Mouse (Mus musculus) lung, postnatal 10 days (tissue): ENCODE data around the gene Pum1.
"Not testable (repeated sequence)": the region's sequence is repeated elsewhere in the genome, so short reads cannot be mapped to it uniquely, and the experiment has no call there.

Experiments
- DNase-seq: peaks from one replicate; pipeline ENCODE4 v3.0.0; 2021

The Pum1 gene

DNA sequence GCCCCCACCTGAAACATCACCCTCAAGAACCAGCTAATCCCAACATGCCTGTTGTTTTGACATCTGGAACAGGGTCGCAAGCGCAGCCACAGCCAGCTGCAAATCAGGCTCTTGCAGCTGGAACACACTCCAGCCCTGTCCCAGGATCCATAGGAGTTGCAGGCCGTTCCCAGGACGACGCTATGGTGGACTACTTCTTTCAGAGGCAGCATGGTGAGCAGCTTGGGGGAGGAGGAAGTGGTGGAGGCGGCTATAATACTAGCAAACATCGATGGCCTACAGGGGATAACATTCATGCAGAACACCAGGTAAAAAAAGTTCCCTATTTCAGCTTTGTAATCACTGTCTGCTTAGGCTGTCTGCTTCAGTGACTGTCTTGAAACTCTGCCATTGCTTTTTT, 5.9 kb downstream of the Pum1 start:
- no peak for DNase-seq

DNA sequence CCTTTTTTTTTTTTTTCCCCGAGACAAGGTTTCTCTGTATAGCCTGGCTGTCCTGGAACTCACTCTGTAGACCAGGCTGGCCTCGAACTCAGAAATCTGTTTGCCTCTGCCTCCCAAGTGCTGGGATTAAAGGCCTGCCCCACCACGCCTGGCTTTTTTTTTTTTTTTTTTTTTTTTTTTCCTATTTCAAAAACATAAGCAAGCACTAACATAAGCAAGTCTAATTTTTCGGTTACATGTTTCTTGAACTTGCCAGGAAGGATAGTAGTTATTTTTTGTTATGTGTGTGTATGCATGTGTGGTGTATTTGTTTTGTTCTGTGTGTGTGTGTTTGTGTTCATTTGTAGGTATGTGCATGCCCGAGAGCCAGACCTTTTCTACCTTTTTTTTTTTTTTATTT, 6.9 kb downstream of the Pum1 start:
- DNase-seq, result not testable (repeated sequence)

DNA sequence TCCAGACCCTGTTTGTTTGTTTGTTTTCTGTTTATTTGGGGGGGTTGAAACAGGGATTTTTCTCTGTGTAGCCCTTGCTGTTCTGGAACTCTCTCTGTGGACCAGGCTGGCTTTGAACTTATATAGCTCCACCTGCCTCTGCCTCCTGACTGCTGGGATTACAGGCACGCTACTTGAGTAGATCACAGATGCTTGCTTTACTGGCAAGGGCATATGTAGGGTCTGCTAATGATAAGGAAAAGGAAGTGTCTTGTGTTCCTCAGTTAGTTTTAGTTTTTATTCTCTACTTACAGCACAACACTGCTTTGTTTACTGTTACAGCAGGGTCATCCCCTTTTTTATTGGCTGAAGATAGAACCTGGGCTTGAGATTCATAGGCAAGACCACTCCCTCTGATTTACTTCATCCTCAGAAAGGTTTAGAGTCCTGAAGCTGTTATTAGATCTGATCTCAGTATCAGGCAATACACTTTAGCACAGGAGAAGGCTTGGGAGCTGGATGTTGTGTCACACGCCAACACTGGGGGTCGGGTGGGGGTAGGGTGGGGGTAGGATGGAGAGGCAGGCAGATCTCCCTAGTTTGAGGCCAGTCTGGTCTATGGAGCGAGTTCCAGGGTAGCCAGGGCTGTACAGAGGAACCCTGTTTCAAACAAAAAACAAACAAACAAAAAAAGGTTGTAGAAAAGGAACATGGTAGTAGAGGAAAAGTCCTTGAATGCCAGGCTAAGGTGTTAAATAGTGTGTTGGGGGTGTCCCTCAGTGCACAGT, 8.1 kb downstream of the Pum1 start:
- no peak for DNase-seq

DNA sequence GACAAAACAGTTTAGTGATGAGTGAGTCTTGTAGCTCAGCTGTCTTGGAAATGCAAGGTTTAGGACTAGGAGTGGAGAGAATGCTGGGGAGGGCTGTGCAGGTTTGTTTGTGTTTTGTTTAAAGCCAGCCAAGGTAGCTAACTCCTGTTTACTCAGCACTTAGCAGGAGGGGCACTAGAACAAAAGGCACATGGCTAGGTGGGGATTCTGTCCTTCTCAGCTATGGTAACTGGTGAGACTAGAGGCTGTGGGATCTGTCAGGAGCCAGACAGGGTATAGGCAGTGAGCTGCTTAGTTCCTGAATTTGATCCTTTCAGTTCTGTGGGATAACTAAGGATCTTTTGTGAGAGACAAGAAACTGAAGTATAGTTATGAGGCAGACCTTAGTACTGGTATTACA, 9.0 kb downstream of the Pum1 start:
- peak; percentile 8 for DNase-seq

DNA sequence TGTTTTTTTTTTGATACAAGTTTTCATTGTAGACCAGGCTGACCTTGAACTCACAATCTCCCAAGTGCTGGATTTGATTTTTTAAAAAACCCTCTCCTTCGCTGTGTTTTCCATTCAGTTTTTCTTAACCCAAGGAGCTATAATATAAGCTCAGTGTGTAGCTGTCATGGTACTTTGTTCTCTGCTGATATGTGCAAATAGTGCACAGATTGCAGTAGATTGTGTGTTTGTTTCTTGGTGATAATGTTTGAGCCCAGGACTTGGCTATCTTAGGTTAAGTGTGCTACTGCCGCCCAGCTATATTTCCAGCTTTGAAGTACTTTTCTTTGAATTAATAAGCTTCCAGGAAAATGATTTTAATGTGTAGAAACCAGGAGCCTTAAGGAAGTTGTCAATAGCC, 13.6 kb downstream of the Pum1 start:
- no peak for DNase-seq

DNA sequence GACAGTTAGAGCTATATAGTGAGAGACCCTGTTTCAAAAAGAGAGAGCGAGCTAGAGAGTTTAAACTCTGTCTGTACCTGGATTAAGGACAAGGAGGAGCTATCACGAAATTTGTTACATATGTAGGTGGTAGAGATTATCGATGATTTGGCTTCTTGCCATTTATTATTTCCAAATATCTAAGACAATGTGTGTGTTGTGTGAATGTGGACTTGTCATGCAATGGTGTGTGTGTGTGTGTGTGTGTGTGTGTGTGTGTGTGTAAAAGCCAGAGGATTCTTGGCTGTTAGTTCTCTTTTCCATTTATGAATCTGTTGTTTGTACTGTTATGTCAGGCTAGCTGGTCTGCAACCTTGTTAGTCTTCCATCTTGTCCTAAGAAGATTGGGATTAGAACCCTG, 15.0 kb downstream of the Pum1 start:
- no peak for DNase-seq

DNA sequence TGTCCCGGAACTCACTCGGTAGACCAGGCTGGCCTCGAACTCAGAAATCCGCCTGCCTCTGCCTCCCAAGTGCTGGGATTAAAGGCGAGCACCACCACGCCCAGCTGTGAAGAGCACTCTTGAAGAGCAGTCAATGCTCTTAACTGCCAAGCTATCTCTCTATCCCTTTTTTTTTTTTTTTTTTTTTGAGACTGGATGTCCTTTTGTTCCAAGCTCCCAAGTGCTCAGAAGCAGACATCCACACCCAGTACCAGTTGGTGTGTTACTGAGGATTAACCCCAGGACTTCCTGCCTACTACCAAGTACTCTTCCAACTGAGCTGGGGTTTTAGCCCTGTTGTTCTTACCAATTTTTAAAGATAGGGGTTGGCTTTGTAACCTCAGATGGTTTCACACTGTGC, 17.6 kb downstream of the Pum1 start:
- DNase-seq, result no peak

DNA sequence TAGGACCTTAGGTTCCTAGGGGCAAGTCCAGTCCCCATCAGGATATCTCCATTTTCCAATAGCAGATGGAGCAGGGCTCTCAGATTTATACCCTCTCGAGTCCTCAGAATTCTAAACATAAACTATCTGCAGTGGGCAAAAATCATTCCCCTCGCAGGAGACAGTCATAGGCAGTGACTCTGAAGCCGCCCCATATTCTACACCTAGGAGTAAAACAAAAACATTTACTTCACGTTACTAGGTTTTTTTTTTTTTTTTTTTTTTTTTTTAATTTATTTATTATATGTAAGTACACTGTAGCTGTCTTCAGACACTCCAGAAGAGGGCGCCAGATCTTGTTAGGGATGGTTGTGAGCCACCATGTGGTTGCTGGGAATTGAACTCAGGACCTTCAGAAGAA, 19.9 kb downstream of the Pum1 start:
- not testable (repeated sequence) for DNase-seq

DNA sequence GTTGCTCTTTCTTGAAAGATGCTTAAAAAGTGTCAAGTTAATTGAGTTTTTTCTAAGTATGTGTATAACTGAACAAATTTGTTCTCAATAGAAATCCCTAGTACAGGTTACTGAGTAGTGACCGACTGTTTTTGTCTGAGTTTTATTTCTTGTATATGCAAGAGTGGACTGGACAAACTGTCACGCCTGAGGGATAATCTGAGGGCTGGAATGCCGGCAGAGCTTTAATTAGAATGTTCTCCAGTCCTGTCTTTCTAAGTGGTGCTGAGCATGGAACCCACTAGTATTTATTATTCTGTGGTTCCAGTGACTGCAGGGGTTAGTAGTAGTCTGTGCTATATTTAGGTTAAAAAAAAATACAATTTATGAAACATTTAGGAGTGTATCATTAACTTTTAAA, 30.8 kb downstream of the Pum1 start:
- DNase-seq, result no peak

DNA sequence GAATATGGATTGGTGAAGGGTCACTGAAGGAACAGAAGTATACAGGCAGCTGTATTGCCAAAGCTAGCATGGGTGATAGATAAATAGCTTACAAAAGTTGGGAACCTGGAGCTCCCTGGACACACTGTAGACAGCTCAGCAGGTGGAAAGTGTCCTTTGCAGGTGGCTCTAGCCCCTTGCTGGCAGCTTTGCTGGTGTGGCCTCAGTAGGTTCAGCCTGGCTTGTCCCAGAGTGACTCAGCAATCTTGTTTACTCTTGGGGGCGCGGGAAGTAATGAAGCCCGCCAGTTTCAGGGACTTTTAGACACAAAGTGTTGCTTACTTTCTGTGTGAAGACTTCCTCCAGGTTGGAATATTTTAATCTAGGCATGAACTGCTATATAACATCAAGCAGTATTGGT, 31.9 kb downstream of the Pum1 start:
- DNase-seq, result no peak

DNA sequence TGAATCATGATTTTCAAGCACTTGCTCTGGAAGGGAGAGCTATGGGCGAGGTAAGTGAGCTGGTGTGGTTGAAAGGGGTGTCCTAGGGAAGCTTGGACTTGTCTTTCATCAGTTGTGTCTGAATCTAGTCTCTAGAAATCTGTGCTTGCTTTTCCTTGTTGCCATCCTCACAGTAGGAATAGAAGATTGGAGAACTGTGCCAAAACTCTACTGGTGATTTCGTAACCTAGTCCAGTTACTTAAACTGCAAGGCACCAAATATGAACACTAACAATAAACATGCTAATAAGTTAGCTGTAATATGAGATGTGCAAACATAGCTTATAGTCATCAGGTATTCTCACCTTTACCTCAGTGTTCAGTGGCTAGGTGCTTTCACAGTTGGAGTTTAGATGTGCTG, 37.9 kb downstream of the Pum1 start:
- DNase-seq, result peak; percentile 5

DNA sequence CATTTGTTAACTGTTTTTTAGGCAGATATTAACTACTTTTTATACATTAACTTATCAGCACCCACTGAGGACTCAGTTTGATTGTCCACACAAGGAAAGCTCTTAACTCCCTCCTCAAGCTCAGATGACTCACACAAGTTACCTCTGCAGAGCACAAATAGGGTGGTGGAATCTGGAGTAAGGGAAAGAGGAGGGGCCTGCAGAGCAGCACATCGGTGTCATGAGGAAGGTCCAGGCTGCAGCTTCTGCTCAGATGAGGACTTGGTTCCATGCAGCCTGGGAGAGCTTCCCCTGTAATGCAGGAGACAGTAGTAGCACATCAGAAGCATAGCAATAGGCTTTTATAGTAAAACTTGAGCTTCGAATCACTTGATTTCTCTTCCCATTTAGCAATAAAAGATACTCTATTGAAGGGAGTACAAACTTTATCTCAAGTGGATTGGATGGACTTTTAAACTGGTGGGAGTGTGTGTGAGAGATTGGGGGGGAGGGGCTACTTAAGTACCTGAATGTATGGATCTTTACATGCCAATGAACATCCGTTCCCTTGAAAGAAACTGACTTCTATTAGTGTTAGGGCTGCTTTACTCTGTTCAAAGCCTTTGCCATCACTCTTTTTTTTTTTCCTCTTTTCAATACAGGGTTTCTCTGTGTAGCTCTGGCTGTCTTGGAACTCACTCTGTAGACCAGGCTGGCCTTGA, 39.9 kb downstream of the Pum1 start:
- no peak for DNase-seq

DNA sequence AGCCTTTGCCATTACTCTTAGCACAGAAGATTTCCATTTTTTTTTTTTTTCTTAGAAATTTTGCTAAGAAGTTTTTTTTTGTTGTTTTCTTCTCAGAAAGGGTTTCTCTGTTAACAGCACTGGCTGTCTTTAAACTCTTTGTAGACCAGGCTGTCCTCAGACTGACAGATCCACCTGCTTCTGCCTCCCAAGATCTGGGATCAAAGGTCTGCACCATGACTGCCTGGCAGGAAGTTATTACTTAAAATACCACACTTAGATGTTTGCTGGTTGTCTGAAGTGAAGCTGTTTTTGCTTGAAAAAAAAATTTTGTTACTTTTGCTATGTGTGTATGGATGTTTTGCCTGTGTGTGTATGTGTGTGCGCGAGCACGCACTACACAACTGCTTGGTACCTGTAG, 40.5 kb downstream of the Pum1 start:
- DNase-seq, result no peak

DNA sequence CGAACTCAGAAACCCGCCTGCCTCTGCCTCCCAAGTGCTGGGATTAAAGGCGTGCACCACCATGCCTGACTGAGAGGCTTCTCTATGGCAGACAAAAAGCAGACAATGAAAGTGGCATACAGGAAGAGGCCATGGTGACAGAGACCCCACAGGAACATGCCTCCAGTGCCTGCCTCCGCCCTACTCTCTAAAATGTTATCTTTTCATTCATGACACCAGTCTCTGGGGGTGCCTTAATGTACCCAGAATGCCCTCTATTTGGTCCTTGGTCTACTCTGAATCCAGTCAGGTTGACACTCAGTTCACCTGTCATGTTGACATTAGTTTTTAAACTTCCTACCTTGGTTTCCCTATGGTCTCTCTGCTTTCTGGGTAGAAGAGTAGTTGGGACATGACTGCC, 41.5 kb downstream of the Pum1 start:
- DNase-seq, result no peak

DNA sequence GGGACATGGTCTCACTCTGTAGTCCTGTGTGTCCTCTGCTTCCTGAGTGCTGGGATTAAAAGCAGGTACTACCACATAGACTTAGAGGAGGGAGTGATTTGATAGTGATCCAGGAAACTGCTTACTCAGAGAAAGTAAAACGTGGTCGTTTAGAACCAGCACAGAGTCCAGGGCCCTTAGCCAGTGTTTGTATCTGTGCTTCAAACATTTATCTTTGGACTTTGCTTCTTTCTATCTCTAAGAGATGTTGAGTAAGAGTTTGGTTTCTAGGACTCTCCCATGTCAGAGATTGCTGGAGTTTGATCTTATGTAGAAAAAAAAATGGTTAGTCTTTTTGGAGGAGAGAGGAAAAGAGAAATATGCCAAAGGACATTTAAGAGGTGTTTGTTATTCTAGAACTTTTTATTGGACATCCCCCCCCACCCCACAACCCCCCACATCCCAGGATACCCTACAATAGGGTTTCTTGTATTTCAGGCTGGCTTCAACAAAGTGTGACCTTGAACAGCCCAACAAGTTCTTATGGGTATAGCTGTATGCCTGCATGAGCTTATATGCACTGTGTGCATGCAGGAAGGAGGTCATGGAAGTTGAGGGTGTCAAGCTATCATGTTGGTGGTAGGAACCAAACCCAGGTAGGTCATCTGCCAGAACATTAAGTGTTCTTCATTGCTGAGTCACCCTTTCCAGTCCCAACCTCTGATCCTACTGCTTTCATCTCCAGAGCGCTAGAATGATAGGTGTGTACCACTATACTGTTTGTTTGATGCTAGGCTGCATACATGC, 43.3 kb downstream of the Pum1 start:
- DNase-seq, result no peak

DNA sequence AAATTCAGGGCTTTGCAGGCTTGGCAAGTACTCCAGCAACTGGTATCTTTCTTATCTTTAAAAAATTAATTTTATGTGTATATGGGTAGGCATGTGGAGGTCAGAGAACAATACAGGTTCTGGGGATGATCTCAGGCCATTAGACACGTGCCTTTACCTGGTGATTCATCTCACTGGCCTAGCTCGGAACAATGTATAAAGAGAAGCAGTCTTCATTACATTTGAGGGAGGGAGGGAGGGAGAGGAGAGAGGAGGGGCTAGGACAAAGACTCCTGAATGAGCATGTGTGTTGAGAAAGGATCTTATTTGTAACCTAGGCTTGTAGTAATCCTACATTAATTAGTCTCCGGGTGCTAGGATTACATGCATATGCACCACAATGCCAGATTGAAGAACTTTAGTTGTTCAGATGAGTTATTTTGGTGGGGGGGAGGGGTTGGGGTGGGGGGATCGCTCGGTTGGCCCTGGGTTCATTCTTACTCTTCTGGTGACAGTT, 48.3 kb downstream of the Pum1 start:
- no peak for DNase-seq

DNA sequence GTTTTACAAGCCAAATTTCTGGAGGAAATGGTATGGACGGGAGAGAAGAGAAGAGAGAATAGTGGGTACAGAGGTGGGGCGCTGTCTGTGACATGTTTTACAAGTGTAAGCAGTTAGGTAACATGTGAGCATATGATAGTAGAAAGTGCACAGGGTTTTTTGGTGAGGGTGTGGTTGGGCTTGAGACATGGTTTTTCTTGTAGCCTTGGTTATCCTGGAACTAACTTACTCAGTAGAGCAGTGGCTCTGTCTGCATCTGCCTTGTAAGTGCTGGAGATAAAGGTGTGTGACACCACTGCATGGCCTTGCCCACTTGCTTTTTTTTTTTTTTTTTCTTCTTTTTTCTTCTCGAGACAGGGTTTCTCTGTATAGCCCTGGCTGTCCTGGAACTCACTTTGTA, 49.2 kb downstream of the Pum1 start:
- no peak for DNase-seq

DNA sequence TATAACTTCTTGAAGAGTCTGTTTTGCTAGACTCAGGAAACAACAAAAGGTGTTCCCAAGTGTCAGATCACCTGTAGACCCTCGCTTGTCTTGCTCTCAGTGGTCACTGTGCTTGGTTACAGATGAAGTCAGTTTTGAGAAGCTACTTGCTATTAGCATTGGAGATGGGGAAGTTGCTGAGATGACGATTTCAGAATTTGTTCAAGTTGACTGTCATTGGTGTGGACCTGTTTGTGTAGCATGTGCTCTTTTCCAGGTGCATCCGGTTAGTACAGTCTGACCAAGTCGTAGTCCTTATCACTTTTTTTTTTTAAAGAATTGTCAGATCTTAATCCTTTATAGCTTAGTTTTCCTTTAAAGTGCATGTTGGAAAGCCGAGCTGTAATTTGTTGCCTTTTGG, 50.3 kb downstream of the Pum1 start:
- DNase-seq, result no peak

DNA sequence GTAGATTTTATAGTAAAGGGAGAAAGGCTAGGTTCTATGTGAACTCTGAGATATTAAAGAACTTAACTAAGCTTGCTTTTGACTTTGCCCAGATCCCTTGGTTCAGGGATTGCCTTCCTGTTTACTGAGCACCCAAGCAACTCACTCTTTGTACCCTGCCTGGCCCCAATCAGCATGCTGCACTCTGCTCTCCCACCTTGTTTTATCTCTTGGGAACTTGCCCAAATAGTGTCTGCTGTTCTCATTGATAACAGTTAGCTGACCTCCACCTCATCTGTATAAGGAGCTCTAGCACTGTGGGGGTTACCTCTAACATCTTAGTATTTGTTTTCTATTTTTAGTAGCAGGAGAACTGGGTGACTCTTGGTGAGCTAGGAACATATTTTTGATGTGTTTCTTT, 52.0 kb downstream of the Pum1 start:
- no peak for DNase-seq

DNA sequence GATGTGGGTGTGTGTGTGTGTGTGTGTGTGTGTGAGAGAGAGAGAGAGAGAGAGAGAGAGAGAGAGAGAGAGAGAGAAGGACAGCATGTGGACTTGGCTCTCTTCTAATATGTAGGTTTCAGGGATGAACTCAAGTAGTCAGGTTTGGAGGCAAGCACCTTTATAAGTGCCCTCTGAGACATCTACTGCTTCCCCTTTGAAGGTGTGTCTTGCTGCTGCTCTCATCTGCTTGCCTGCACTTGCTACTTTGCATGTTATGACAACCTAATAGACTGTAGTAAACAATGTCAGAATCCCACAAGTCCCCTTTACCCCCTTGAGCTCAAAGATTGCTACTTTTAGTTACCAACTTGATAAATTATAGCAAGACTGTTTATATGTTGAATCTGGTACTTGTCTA, 52.5 kb downstream of the Pum1 start:
- DNase-seq, result no peak

DNA sequence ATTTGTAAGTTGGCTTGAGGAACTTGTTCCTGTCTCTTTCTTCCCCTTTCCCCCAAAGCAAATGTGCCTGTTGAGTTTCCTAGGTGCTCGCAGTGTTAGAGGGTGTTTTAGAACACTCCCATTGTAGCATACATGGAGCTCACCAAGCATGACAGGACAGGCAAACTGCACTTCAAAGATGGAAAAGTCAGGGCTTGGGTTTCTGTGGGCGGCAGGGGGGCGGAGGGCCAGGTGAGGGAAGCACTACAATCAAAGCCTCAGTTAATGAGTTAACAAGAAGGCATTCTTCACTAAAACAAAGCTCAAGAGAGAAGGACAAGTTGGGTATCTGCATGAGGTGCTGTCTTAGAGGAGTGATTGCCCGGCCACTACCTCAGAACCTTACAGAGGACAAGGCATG, 56.2 kb downstream of the Pum1 start:
- DNase-seq, result no peak

DNA sequence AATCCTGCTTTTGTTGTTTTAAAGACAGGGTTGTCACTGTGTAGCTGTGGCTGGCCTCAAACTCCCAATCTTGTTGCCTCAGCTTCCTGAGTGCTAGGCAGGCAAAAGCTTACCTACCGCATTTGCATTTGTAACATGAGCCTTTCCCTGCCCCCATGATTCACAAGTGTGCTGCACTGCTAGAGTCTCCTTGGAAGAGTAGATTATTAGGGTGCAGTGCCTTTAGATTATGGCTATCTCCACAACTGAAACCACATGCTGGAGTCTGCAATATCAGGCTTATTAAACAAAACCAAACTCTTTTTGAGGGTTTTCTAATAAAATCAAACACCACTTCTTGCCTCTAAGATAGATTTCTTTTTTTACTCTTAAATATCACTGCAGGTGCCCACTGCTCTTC, 59.5 kb downstream of the Pum1 start:
- no peak for DNase-seq

DNA sequence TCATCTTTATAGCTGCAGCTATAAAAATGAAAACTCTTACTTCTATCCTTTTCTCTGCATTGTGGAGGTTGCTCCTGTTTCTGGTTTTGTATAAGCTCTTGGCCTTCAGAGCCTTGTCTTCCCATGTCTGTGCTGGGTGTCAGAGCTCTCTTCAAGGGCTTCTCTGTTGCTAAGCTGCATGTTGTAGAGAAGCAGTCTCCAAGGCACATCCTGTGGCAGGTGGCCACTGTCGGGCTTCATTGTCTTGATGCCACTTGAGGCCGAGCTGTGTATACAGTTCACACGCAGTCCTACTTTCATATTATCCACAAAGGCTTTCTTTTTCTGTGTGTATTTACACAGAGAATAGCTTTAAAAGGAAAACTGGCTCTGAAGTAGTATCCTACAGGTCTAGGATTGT, 63.0 kb downstream of the Pum1 start:
- DNase-seq, result peak; percentile 22

DNA sequence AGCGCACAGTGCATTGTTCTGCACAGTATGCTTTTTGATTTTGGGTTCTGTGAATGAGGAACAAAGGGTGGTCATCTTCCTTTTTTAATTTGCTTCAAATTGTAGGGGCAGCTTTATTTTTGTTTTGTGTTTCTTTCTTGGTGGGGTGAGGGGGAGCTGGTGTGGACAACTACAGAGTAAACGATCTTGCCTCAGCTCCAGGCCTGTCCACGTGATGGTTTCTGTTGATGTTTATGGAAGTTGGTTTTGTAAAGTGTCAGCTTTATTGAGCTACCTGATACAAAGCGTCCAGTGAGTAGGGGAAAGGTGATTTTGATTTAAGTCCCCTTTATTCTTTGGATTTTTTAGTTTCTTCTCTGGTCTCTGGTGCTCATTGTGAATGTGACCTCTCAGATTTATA, 72.8 kb downstream of the Pum1 start:
- DNase-seq, result no peak
